Mouse (Mus musculus): ENCODE data around the gene Dop1b. TPM values are rescaled to one million over a fixed set of nuclear protein-coding genes. Genes with fewer than 3 reads are reported as not detected.
"Not testable (repeated sequence)": the region's sequence is repeated elsewhere in the genome, so short reads cannot be mapped to it uniquely, and the experiment has no call there.

Gene Dop1b
- polyA plus RNA-seq, 1 experiment: 35.5 TPM

DNA sequence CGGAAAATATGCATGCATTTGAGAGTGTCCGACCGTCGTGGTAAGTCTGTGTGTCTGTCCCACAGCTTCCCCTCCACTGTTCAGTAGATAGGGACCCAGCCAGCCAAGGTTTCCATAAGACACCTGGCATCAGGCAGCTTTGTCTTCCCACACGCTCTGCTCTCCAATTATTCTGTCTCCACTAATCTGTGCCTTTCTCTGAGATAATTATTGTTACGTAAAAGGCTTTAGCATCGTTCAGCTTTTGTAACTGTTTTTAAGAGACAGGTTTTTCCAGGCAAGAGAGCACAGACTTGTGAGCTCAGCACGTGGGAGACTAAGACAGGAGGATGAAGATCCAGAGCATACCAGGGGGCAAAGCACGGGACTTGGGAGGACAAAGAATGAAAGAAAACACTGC, 32.5 kb upstream of the Dop1b start:
- no peak for TF ChIP-seq CTCF (IDR thresholded peaks at IDR 0.05; ENCODE audit: extremely low read depth, insufficient read depth, insufficient read length, insufficient replicate concordance)
- no peak for TF ChIP-seq POLR2A (IDR thresholded peaks at IDR 0.05; ENCODE audit: low read depth, low read length)
- no peak overlapping the region for H3K27ac ChIP-seq (ENCODE audit: insufficient read depth, low read length)
- 77% methylated on average over 9 of the region's 9 CpGs for WGBS
- peaks cover 10% of the 10 kb centered on the region for H3K27me3 ChIP-seq (ENCODE audit: control insufficient read depth, insufficient read depth, low read length)
- H3K36me3 ChIP-seq (ENCODE audit: control insufficient read depth, insufficient read depth, low read length): no peaks in the 10 kb centered on the region
- H3K4me1 ChIP-seq (ENCODE audit: control insufficient read depth, insufficient read depth, insufficient read length): peaks cover 8% of the 10 kb centered on the region; the same call in 1 of the 2 replicates
- H3K4me3 ChIP-seq (ENCODE audit: extremely low read depth, insufficient read depth, insufficient read length): no peak overlapping the region
- no peak for DNase-seq (ENCODE audit: low read depth in 1 of 2, low spot score in 2 of 2)

DNA sequence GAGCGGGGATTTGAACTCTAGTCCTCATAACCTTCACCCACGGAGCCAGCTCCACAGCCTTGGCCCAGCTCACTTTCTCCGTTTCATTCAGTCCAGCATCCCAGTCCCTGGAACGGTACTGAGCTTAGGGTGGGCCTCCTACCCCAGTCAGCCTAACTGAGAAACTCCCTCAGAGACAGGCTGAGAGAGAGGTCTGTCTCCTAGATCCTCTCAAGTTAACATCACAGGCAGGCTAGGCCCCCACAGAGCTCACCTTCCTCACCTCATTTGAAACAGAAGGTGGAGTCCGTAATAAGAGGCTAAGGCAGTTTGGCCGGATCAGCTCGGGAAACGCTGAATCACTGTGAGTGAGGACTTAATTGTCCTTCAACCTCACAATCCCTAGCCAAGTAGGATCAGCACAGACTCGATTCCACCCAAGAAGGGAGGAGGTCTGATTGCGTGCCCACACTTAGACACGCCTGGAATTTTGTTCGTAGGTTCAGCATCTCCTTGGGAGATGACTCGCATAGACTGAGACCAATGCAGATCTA, 29.5 kb upstream of the Dop1b start:
- Histone ChIP-seq H3K27me3 (ENCODE audit: control insufficient read depth, insufficient read depth, low read length) (peaks cover 11% of the 10 kb centered on the region), H3K27ac (ENCODE audit: insufficient read depth, low read length) (no peak overlapping the region), H3K4me1 (ENCODE audit: control insufficient read depth, insufficient read depth, insufficient read length) (peaks cover 8% of the 10 kb centered on the region), H3K4me3 (ENCODE audit: extremely low read depth, insufficient read depth, insufficient read length) (peak overlapping the region; percentile 50; the same call in 1 of the 2 replicates), H3K36me3 (ENCODE audit: control insufficient read depth, insufficient read depth, low read length) (no peaks in the 10 kb centered on the region)
- no peak for DNase-seq (ENCODE audit: low read depth in 1 of 2, low spot score in 2 of 2)
- 30% methylated on average over 13 of the region's 13 CpGs for WGBS
- no peak for TF ChIP-seq POLR2A (IDR thresholded peaks at IDR 0.05; ENCODE audit: low read depth, low read length)

DNA sequence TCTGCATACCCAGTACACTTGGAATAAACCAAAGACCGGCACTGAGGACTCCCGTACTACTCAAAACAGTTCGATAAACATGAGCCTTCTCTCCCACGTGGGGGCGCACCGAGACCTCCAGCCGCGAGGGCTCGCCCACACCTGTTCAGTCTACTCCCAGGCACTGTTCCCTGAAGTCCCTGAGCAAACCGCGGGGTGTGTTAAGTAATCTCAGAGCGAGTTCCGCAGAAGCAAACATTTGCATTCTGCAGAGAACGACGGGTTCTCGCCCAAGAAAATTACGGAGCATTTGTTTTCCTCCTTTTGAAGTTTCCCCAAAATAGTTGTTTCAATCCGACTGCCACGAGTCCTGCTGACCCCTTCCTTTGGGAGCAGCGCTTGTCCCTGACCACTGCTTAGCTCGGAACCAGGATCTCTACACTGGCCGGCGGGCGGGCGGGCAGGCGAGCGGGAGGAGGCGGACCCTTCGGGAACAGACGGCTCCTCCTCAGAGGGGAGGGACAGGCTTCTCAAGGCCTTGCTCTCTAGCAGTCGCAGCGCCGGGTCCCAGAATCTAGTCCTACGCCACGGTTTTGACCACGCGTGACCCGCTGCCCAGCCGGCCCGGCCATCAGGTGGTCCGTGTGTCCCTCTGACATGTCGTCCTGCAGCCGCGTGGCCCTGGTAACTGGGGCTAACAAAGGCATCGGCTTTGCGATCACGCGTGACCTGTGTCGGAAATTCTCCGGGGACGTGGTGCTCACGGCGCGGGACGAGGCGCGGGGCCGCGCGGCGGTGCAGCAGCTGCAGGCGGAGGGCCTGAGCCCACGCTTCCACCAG, 28.8 kb upstream of the Dop1b start, which contains the start of gene Cbr3:
Cbr3 (plus strand) TSS at position 527 of the 819 bp plus-strand sequence.
- Histone ChIP-seq H3K27ac (ENCODE audit: insufficient read depth, low read length) (no peak within 1 kb of the TSS), H3K4me1 (ENCODE audit: control insufficient read depth, insufficient read depth, insufficient read length) (peaks cover 8% of the 10 kb centered on the region), H3K36me3 (ENCODE audit: control insufficient read depth, insufficient read depth, low read length) (no peaks in the 10 kb centered on the region), H3K4me3 (ENCODE audit: extremely low read depth, insufficient read depth, insufficient read length) (peak within 1 kb of the TSS; percentile 50), H3K27me3 (ENCODE audit: control insufficient read depth, insufficient read depth, low read length) (peaks cover 11% of the 10 kb centered on the region)
- peak; percentile 77 for TF ChIP-seq CTCF (IDR thresholded peaks at IDR 0.05; ENCODE audit: extremely low read depth, insufficient read depth, insufficient read length, insufficient replicate concordance)
- no peak; the same call in 1 of the 2 replicates for TF ChIP-seq POLR2A (IDR thresholded peaks at IDR 0.05; ENCODE audit: low read depth, low read length)
- 1% methylated on average over 63 of the region's 63 CpGs for WGBS
- peak; percentile 32 to 76 for DNase-seq (ENCODE audit: low read depth in 1 of 2, low spot score in 2 of 2)

DNA sequence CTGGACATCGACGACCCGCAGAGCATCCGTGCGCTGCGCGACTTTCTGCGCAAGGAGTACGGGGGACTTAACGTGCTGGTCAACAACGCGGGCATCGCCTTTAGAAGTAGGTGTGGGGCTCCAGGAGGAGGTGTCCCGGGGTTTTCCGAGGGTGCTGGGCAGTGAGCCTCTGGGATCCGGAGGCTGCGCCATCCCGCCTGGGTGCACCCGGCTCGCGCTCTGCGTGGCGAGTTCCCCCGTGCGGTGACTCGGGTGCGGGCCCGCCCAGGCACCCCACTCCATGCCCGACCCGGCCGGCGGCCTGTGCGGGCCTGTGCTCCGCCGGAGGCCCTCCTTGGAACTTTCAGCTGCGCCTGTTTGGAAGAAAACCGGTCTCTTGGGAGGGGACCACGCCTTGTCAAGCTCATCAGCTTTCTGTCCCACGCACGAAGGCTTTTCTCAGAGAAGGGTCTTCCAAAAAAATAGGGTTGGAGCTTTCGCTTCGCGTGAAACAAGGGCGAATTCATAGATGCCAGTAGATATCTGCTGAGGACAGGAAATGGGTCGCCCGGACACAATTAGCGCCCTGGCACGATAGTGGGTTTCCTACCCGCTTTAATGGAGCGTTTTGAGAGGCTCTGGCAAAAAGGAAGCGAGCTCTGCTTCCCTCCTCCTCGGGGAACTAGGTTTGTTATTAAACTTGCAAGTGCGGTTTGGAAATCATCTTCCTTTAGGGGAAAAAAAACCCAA, 28.0 kb upstream of the Dop1b start:
- WGBS: 2% methylated on average over 53 of the region's 53 CpGs
- H3K4me1 ChIP-seq (ENCODE audit: control insufficient read depth, insufficient read depth, insufficient read length): peaks cover 8% of the 10 kb centered on the region
- H3K36me3 ChIP-seq (ENCODE audit: control insufficient read depth, insufficient read depth, low read length): no peaks in the 10 kb centered on the region
- no peak for DNase-seq (ENCODE audit: low read depth in 1 of 2, low spot score in 2 of 2)
- peaks cover 11% of the 10 kb centered on the region for H3K27me3 ChIP-seq (ENCODE audit: control insufficient read depth, insufficient read depth, low read length)
- peak overlapping the region; percentile 50 for H3K4me3 ChIP-seq (ENCODE audit: extremely low read depth, insufficient read depth, insufficient read length)
- TF ChIP-seq CTCF (IDR thresholded peaks at IDR 0.05; ENCODE audit: extremely low read depth, insufficient read depth, insufficient read length, insufficient replicate concordance) (no peak), POLR2A (IDR thresholded peaks at IDR 0.05; ENCODE audit: low read depth, low read length) (no peak)
- H3K27ac ChIP-seq (ENCODE audit: insufficient read depth, low read length): no peak overlapping the region

DNA sequence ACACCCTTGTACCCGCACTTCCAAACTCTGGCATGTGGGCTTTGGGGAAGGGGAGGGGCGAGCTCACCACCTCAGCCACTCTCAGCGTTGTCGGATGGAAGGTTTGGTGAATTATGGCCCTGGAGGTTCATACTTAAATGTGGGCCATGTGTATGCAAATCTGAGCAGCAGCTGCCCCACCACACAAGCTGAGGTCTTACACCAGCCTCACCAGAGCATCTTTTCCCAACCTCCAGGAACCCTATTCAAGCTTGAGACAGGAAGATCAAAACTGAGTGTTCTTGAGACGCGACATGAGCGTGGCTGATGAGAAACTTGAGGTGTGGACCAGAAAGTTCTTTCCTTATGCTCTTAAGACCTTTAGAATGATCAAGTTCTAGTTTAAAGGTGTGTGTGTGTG, 27.3 kb upstream of the Dop1b start:
- Histone ChIP-seq H3K4me1 (ENCODE audit: control insufficient read depth, insufficient read depth, insufficient read length) (peaks cover 8% of the 10 kb centered on the region), H3K4me3 (ENCODE audit: extremely low read depth, insufficient read depth, insufficient read length) (no peak overlapping the region), H3K36me3 (ENCODE audit: control insufficient read depth, insufficient read depth, low read length) (no peaks in the 10 kb centered on the region), H3K27ac (ENCODE audit: insufficient read depth, low read length) (no peak overlapping the region), H3K27me3 (ENCODE audit: control insufficient read depth, insufficient read depth, low read length) (peaks cover 11% of the 10 kb centered on the region)
- TF ChIP-seq CTCF (IDR thresholded peaks at IDR 0.05; ENCODE audit: extremely low read depth, insufficient read depth, insufficient read length, insufficient replicate concordance) (no peak), POLR2A (IDR thresholded peaks at IDR 0.05; ENCODE audit: low read depth, low read length) (no peak)
- DNase-seq (ENCODE audit: low read depth in 1 of 2, low spot score in 2 of 2): no peak
- WGBS: 39% methylated on average over 7 of the region's 7 CpGs

DNA sequence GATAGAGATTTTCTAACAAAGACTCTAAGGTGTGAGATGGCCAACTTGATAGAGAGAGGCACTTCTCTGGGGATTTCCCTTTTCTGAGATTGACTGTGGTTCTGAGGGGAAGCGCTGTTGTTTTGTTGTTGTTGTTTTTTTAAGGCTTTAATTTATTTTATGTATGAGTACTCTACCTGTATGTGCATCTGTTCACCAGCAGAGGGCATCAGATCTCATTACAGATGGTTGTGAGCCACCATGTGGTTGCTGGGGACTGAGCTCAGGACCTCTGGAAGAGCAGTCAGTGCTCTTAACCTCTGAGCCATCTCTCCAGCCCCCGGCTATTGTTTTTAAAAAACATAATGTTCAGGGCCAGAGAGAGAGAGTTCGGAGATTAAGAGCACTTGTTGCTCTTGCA, 25.9 kb upstream of the Dop1b start:
- not testable (repeated sequence) for H3K4me3 ChIP-seq (ENCODE audit: extremely low read depth, insufficient read depth, insufficient read length); H3K27ac ChIP-seq (ENCODE audit: insufficient read depth, low read length); H3K36me3 ChIP-seq (ENCODE audit: control insufficient read depth, insufficient read depth, low read length); DNase-seq (ENCODE audit: low read depth in 1 of 2, low spot score in 2 of 2); H3K4me1 ChIP-seq (ENCODE audit: control insufficient read depth, insufficient read depth, insufficient read length)
- H3K27me3 ChIP-seq (ENCODE audit: control insufficient read depth, insufficient read depth, low read length): peaks cover 11% of the 10 kb centered on the region
- 91% methylated on average over 3 of the region's 3 CpGs for WGBS

Measured in spleen, adult 2 months (tissue).